ENCODE assay signal across 28 mouse cellular contexts in genomic region chr5:30528906-30529305, GRCm38 (mm10). TPM values are rescaled to one million over a fixed set of nuclear protein-coding genes. Genes with fewer than 3 reads are reported as not detected.
DNase-seq lines count a peak whose midpoint lies in the region; ATAC-seq and TF ChIP-seq lines count a peak whose summit lies in the region.
"Had no signal": no experiment of that assay in that cellular context is flagged by ENCODE, and none has a peak within 500 bp of the region (broad histone marks: within the 10 kb centered on the region; RNA-seq: fewer than 3 reads in every experiment).

No protein-coding gene starts in this region.

- no peak for TF ChIP-seq POLR2A in brain, embryonic 14.5 days (IDR thresholded peaks at IDR 0.05; ENCODE audit: borderline replicate concordance, extremely low read depth, insufficient read depth, insufficient read length, poor library complexity, severe bottlenecking)

- ATAC-seq in forebrain, embryonic 14.5 days = no peak
- ATAC-seq in forebrain, postnatal 0 days = peak; percentile 38
- ATAC-seq in forebrain, embryonic 11.5 days (replicated peaks; ENCODE audit: low FRiP score) = no peak
- ATAC-seq: activated CD4-positive, CD25-positive, alpha-beta regulatory T cell, adult 4 months; CD4-positive, CD25-positive, alpha-beta regulatory T cell, adult 4 months; Patski had no signal

- peaks cover 18% of the 10 kb centered on the region for H3K4me1 ChIP-seq in forebrain, embryonic 14.5 days (ENCODE audit: control insufficient read depth, insufficient read depth, low read length)
- H3K4me1 ChIP-seq in forebrain, embryonic 10.5 days = peaks cover 32% of the 10 kb centered on the region
- 0 out of 2 replicates have a peak, but pooled peaks cover 7% of the 10 kb centered on the region for H3K4me1 ChIP-seq in forebrain, postnatal 0 days (ENCODE audit: insufficient read depth)
- peaks cover 2% of the 10 kb centered on the region; the same call in 1 of the 2 replicates for H3K4me1 ChIP-seq in forebrain, embryonic 11.5 days (replicated peaks; ENCODE audit: control insufficient read depth, insufficient read depth, low read length)

- 19% methylated on average over 4 of the region's 4 CpGs for WGBS in forebrain, embryonic 14.5 days
- WGBS in forebrain, embryonic 10.5 days = 47% methylated on average over 4 of the region's 4 CpGs
- WGBS in forebrain, postnatal 0 days = 15% methylated on average over 4 of the region's 4 CpGs
- WGBS in forebrain, embryonic 11.5 days = 40% methylated on average over 4 of the region's 4 CpGs

- H3K36me3 ChIP-seq in forebrain, embryonic 14.5 days (ENCODE audit: control insufficient read depth, insufficient read depth, low read length) = no peaks in the 10 kb centered on the region
- no peaks in the 10 kb centered on the region for H3K36me3 ChIP-seq in forebrain, embryonic 10.5 days (replicated peaks)
- H3K36me3 ChIP-seq in forebrain, postnatal 0 days (ENCODE audit: insufficient read depth) = no peaks in the 10 kb centered on the region
- H3K36me3 ChIP-seq in forebrain, embryonic 11.5 days (ENCODE audit: control insufficient read depth, insufficient read depth, low read length) = no peaks in the 10 kb centered on the region
- H3K36me3 ChIP-seq: embryonic facial prominence, embryonic 13.5 days; embryonic facial prominence, embryonic 15.5 days; forebrain, embryonic 12.5 days; G1E had no signal

- H3K9ac ChIP-seq in forebrain, embryonic 14.5 days (ENCODE audit: low read length) = no peak overlapping the region
- no peak overlapping the region for H3K9ac ChIP-seq in forebrain, postnatal 0 days
- no peak overlapping the region for H3K9ac ChIP-seq in forebrain, embryonic 11.5 days (ENCODE audit: low read length)
- H3K9ac ChIP-seq: embryonic facial prominence, embryonic 13.5 days; embryonic facial prominence, embryonic 15.5 days; forebrain, embryonic 12.5 days had no signal

- no peak overlapping the region for H3K4me3 ChIP-seq in forebrain, embryonic 14.5 days (ENCODE audit: low read depth, low read length)
- H3K4me3 ChIP-seq in forebrain, embryonic 10.5 days = no peak overlapping the region
- H3K4me3 ChIP-seq in forebrain, postnatal 0 days (ENCODE audit: low read depth, low read length) = no peak overlapping the region
- H3K4me3 ChIP-seq in forebrain, embryonic 11.5 days (ENCODE audit: low read depth, low read length) = no peak overlapping the region
- H3K4me3 ChIP-seq: embryonic facial prominence, embryonic 13.5 days; embryonic facial prominence, embryonic 15.5 days; erythroblast, embryonic 14.5 days; forebrain, embryonic 12.5 days had no signal

- DNase-seq in forebrain, embryonic 14.5 days (ENCODE audit: low spot score) = peak; percentile 57
- no peak for DNase-seq in forebrain, embryonic 10.5 days (ENCODE audit: extremely low spot score, low spot score)
- no peak for DNase-seq in forebrain, postnatal 0 days
- DNase-seq in forebrain, embryonic 11.5 days (ENCODE audit: low spot score) = no peak
- DNase-seq in brain, embryonic 14.5 days (ENCODE audit: low read depth) = peak; percentile 67
- DNase-seq: adrenal gland, adult 8-10 months; adrenal gland, postnatal 14 days; adrenal gland, postnatal 36 days; B cell, adult 2 months; cerebellum, adult 11 months; cerebellum, adult 18-20 months; cerebellum, adult 8-10 months; cerebellum, adult 9-11 months; cerebellum, postnatal 14 days; cerebellum, postnatal 36 days; embryo, embryonic 11 days had no signal

- no peak for TF ChIP-seq CTCF in forebrain, postnatal 0 days (IDR thresholded peaks at IDR 0.05; ENCODE audit: low read depth)
- TF ChIP-seq CTCF in brain, embryonic 14.5 days (IDR thresholded peaks at IDR 0.05; ENCODE audit: borderline replicate concordance, extremely low read depth, insufficient read depth, insufficient read length) = no peak

- no peak overlapping the region for H3K27ac ChIP-seq in forebrain, embryonic 14.5 days (ENCODE audit: low read depth, low read length)
- no peak overlapping the region for H3K27ac ChIP-seq in forebrain, embryonic 10.5 days
- H3K27ac ChIP-seq in forebrain, postnatal 0 days (ENCODE audit: low read depth, low read length) = no peak overlapping the region
- H3K27ac ChIP-seq in forebrain, embryonic 11.5 days (ENCODE audit: low read depth, low read length) = no peak overlapping the region
- H3K27ac ChIP-seq: embryonic facial prominence, embryonic 13.5 days; embryonic facial prominence, embryonic 15.5 days; forebrain, embryonic 12.5 days had no signal

- H3K27me3 ChIP-seq in forebrain, embryonic 14.5 days (replicated peaks; ENCODE audit: control insufficient read depth, insufficient read depth, low read length) = no peaks in the 10 kb centered on the region; the same call in 1 of the 2 replicates
- peaks cover 39% of the 10 kb centered on the region for H3K27me3 ChIP-seq in forebrain, embryonic 10.5 days (ENCODE audit: poor library complexity, severe bottlenecking)
- H3K27me3 ChIP-seq in forebrain, postnatal 0 days (ENCODE audit: insufficient read depth, low read length) = no peaks in the 10 kb centered on the region
- H3K27me3 ChIP-seq in forebrain, embryonic 11.5 days (ENCODE audit: control insufficient read depth, insufficient read depth, low read length) = no peaks in the 10 kb centered on the region
- H3K27me3 ChIP-seq: embryonic facial prominence, embryonic 13.5 days; embryonic facial prominence, embryonic 15.5 days had no signal

- H3K9me3 ChIP-seq in forebrain, embryonic 14.5 days (replicated peaks; ENCODE audit: control insufficient read depth, low read length) = no peaks in the 10 kb centered on the region
- H3K9me3 ChIP-seq in forebrain, embryonic 10.5 days = no peaks in the 10 kb centered on the region
- H3K9me3 ChIP-seq in forebrain, postnatal 0 days (ENCODE audit: low read length) = no peaks in the 10 kb centered on the region
- H3K9me3 ChIP-seq in forebrain, embryonic 11.5 days (ENCODE audit: control insufficient read depth, low read length) = no peaks in the 10 kb centered on the region
- H3K9me3 ChIP-seq: embryonic facial prominence, embryonic 13.5 days; embryonic facial prominence, embryonic 15.5 days; forebrain, embryonic 12.5 days; G1E had no signal

- H3K4me2 ChIP-seq in forebrain, embryonic 14.5 days (ENCODE audit: low read length) = no peak overlapping the region
- no peak overlapping the region for H3K4me2 ChIP-seq in forebrain, postnatal 0 days (ENCODE audit: low read depth)
- no peak overlapping the region for H3K4me2 ChIP-seq in forebrain, embryonic 11.5 days (ENCODE audit: low read depth, low read length, severe bottlenecking)
- H3K4me2 ChIP-seq: embryonic facial prominence, embryonic 13.5 days; embryonic facial prominence, embryonic 15.5 days; forebrain, embryonic 12.5 days had no signal

RNA-seq across cellular contexts. Expression of gene Cib4, which starts 16.7 kb away (rescaled TPM):
- not detected in 2 replicates for polyA plus RNA-seq in forebrain, embryonic 14.5 days (2014; fragmentation: Nextera tagmentation; extraction: Ambion mirVana)
- polyA plus RNA-seq in forebrain, embryonic 10.5 days (2016; fragmentation: Nextera tagmentation; extraction: Ambion mirVana) = not detected in 2 replicates
- total RNA-seq in forebrain, postnatal 0 days (2014; rRNA removed) = not detected in 2 replicates
- polyA plus RNA-seq in forebrain, postnatal 0 days (2015; fragmentation: Nextera tagmentation; extraction: Ambion mirVana) = not detected in 2 replicates
- polyA plus RNA-seq in forebrain, embryonic 11.5 days (2014; fragmentation: Nextera tagmentation; extraction: Ambion mirVana) = not detected in 2 replicates
- polyA plus RNA-seq in brain, embryonic 14.5 days (2012; rRNA removed) = not detected in 2 replicates
- total RNA-seq: CH12.LX; common myeloid progenitor, adult 5-6 weeks; G1E had no signal
- polyA plus RNA-seq: activated CD4-positive, CD25-positive, alpha-beta regulatory T cell, adult 4 months; CD4-positive, CD25-positive, alpha-beta regulatory T cell, adult 4 months; embryonic facial prominence, embryonic 11.5 days; embryonic facial prominence, embryonic 13.5 days; erythroblast, embryonic 14.5 days; forebrain, embryonic 12.5 days; frontal cortex, adult 2 months; G1E; Patski had no signal

RNA-seq across cellular contexts. Expression of gene Kcnk3, which starts 59.1 kb away (rescaled TPM):
- polyA plus RNA-seq in forebrain, embryonic 14.5 days (2014; fragmentation: Nextera tagmentation; extraction: Ambion mirVana) = 2.1 and 2.5 TPM in 2 replicates
- 0.05 and 0.14 TPM in 2 replicates for polyA plus RNA-seq in forebrain, embryonic 10.5 days (2016; fragmentation: Nextera tagmentation; extraction: Ambion mirVana)
- total RNA-seq in forebrain, postnatal 0 days (2014; rRNA removed) = 10.8 and 13.1 TPM in 2 replicates
- polyA plus RNA-seq in forebrain, postnatal 0 days (2015; fragmentation: Nextera tagmentation; extraction: Ambion mirVana) = 6.4 and 7.0 TPM in 2 replicates
- 0.20 and 0.24 TPM in 2 replicates for polyA plus RNA-seq in forebrain, embryonic 11.5 days (2014; fragmentation: Nextera tagmentation; extraction: Ambion mirVana)
- polyA plus RNA-seq in brain, embryonic 14.5 days (2012; rRNA removed) = 5.5 and 10.9 TPM in 2 replicates
- total RNA-seq: CH12.LX; common myeloid progenitor, adult 5-6 weeks had no signal
- polyA plus RNA-seq: activated CD4-positive, CD25-positive, alpha-beta regulatory T cell, adult 4 months; erythroblast, embryonic 14.5 days; G1E; Patski had no signal

Comparison
In these comparisons a context has a peak if more than half of its experiments do, and no peak if none do; other contexts are left out.
1. DNase-seq: peak in forebrain, embryonic 14.5 days (single experiment) and brain, embryonic 14.5 days (single experiment); none in forebrain, embryonic 10.5 days (single experiment), forebrain, postnatal 0 days (single experiment) and forebrain, embryonic 11.5 days (single experiment).